Mouse (Mus musculus) midbrain, embryonic 10.5 days (tissue): Measurements from ENCODE around the gene Gdap1l1. TPM values are rescaled to one million over a fixed set of nuclear protein-coding genes. Genes with fewer than 3 reads are reported as not detected.
A peak's percentile ranks its signal among the peaks of the same experiment; 100 is the strongest.

ENCODE experiments used
- DNase-seq: peaks from one replicate; pipeline ENCODE4 v3.0.0-alpha.2; 2017; ENCODE audit warnings: low spot score
- H3K27ac ChIP-seq: fragments of 300-500 bp; sonication (generic); replicated peaks from 2 replicates; pipeline ENCODE4 v1.5.1; 2016; ENCODE audit warnings: mild to moderate bottlenecking
- H3K27me3 ChIP-seq: fragments of 300-500 bp; sonication (generic); 2 replicates; pipeline ENCODE4 v1.6.1; 2016; ENCODE audit warnings: low read depth, mild to moderate bottlenecking; ENCODE audit not compliant: poor library complexity, severe bottlenecking
- H3K36me3 ChIP-seq: fragments of 300-500 bp; sonication (generic); 2 replicates; pipeline ENCODE4 v1.6.1; 2016; ENCODE audit warnings: mild to moderate bottlenecking, moderate library complexity
- H3K4me1 ChIP-seq: fragments of 300-500 bp; sonication (generic); 2 replicates; pipeline ENCODE4 v1.6.1; 2016
- H3K4me3 ChIP-seq: fragments of 300-500 bp; sonication (generic); 2 replicates; pipeline ENCODE4 v1.5.1; 2016; ENCODE audit warnings: mild to moderate bottlenecking, moderate library complexity
- H3K9me3 ChIP-seq: fragments of 300-500 bp; sonication (generic); replicated peaks from 2 replicates; pipeline ENCODE4 v1.6.1; 2016; ENCODE audit warnings: mild to moderate bottlenecking
- WGBS: fragments of 180-500 bp; shearing (Covaris S2); methylation state at CpG from one replicate; pipeline ENCODE4 v1.1.7; 2016; 5-methylcytosine and 5-hydroxymethylcytosine counted together
- polyA plus RNA-seq: library from polyadenylated mRNA; unstranded; fragments of >200 nt; fragmentation: Nextera tagmentation; extraction: Ambion mirVana; gene quantifications from 2 replicates; pipeline ENCODE4 v1.2.1, GENCODE M21; 2016

The Gdap1l1 gene
- polyA plus RNA-seq, 1 experiment from 2014 or later, result 20.0 TPM

DNA sequence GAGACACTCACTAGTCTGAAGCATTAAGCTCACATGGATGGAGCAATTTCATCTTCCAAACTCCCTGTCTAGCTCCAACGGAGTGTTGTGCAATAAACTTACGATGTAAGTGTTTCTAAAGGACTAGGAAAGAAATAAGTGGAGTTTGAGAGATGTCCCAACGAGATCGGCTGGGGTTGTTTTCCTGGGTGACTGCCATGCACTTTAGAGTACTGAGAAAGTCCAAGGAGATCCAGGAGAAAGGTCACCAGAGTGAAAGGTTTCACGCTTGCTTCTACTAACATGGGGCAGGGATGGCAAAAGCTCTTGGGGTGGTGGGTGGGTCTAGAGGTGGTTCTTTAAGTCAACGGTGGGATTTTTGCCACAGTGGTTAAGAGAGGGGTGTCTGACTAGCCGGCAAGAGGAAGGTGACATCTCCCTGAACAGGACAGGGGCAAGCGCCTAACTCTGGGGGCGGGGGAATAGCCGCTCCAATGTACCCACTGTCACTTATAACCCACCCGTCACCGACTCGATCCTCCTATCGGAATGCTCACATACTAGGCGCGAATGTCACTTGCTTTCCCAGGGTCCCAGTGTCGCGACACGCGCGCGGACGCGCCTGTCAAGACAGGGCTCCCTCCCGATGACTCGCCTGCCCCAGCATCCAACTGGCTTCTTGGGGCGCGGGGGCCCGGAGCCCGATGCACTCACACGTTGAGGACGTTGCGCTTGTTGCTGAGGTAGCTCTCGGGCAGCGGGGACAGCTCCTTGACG, 33.6 kb downstream of the Gdap1l1 start:
- WGBS, result 5% methylated on average over 36 of the region's 36 CpGs
- DNase-seq, result no peak
- Histone ChIP-seq H3K4me1 (peaks cover 10% of the 10 kb centered on the region), H3K36me3 (peaks cover 24% of the 10 kb centered on the region), H3K4me3 (peak overlapping the region; percentile 77), H3K27ac (peak overlapping the region; percentile 91), H3K27me3 (no peaks in the 10 kb centered on the region), H3K9me3 (no peaks in the 10 kb centered on the region)

DNA sequence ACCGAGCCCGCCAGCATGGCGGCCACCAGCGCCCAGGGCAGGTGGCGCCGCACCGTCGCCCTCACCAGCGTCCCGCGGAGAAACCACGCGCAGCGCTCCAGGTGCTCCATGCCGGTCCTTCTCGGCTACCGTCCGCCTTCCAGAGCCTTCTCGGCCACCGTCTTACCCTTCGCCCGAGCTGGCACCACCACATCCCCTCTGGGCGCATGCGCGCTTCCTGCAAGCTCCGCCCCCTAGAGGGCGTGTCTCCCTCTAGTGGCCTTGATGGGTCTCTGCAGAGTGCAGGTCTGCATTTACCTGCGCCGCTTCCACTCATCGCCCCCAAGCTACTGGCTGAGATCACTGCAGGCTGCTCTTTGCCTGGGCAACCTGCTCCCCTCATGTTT, 34.2 kb downstream of the Gdap1l1 start, which contains the start of gene Fitm2:
Gene Fitm2, minus strand, starts transcription at position 164 of the 386 bp plus-strand sequence.
- Histone ChIP-seq H3K27me3 (no peaks in the 10 kb centered on the region), H3K27ac (peak within 1 kb of the TSS; percentile 91)
- WGBS, result under 1% methylated on average over 29 of the region's 30 CpGs

DNA sequence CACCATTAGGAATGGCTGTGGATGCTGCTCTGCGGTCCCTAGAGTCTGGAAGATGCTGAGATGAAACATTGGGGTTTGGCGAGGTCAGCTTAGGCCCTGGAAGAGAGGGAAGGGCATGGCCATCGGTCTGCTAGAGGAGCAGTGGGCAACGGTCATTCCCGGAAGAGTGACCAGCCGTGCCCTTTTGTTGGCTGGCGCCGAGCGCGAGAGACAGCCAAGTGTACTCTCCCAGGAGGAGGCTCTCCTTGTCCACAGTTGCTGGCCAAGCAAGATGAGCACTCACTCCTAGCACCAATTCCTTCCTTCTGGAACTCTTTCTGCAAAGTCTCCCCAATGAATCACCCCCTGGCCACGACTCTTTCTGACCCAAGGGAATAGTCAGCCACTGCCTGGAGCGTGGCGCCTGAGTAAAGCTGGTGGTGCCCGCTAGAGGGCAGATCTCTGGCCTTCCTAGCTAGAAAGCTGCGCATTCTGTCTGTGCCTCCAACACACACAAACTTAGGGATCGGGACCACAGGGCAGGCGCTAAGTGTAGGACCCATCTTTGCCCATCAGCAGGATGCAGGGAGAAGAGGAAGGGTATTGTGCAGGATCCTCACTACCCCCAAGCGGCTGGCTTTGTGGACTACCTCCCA, 42.0 kb downstream of the Gdap1l1 start:
- Histone ChIP-seq H3K4me1 (peaks cover 14% of the 10 kb centered on the region), H3K36me3 (no peaks in the 10 kb centered on the region), H3K9me3 (no peaks in the 10 kb centered on the region), H3K27me3 (peaks cover 36% of the 10 kb centered on the region), H3K27ac (no peak overlapping the region), H3K4me3 (no peak overlapping the region)
- peak; percentile 38 for DNase-seq
- WGBS, result 52% methylated on average over 18 of the region's 18 CpGs

More for the DNA sequence above, 34.2 kb downstream of the Gdap1l1 start, which contains the start of gene Fitm2:
- peaks cover 24% of the 10 kb centered on the region for H3K36me3 ChIP-seq
- peak; percentile 95 for DNase-seq
- peak within 1 kb of the TSS; percentile 77 for H3K4me3 ChIP-seq
- peaks cover 10% of the 10 kb centered on the region for H3K4me1 ChIP-seq
- no peaks in the 10 kb centered on the region for H3K9me3 ChIP-seq

DNA sequence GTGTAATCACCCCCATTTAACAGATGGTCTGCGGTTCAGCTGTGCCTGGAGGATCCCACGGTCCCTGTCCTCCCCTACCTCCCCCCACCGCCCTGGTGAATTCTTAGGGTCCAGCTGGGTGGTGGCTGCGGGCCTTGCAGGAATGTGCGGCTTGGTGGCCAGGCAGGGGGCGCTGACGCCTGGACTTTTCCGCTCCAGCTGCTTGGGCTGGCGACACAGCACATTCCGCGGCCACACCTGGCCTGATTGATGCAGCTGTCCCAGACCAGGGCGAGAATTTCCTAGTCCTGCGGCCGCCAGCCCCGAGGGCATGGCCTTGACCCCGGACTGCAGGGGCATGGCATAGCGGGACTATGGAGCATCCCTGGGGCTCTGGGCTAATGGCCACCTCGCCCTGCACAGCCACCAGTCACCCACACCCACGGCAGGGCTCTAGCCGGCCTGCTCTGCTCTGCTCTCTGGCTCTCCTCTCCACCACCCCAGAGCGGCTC, 43.3 kb downstream of the Gdap1l1 start:
- H3K4me3 ChIP-seq, result peak overlapping the region; percentile 51
- peaks cover 36% of the 10 kb centered on the region for H3K27me3 ChIP-seq
- peak overlapping the region; percentile 52 for H3K27ac ChIP-seq
- 2% methylated on average over 21 of the region's 21 CpGs for WGBS
- peak; percentile 52 for DNase-seq
- H3K9me3 ChIP-seq, result no peaks in the 10 kb centered on the region
- no peaks in the 10 kb centered on the region for H3K36me3 ChIP-seq
- H3K4me1 ChIP-seq, result peaks cover 14% of the 10 kb centered on the region

DNA sequence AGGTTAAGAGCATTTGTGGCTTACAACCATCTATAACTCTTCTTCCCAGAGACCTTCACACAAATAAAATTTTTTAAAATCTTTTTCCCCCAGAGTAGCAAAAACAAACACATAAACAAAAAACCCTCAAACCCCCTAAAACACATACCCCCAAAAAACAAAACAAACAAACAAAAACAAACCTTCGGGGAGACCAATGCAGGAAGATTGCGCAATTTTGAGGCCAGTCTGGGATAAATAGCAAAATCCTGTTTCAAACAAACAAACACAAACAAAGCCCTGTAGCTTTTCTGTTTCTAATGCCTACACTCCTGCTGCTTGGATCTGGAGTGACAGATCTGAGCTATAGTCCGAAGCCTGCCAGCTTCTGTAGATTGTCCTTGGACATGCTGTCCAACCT, 49.1 kb downstream of the Gdap1l1 start:
- Histone ChIP-seq H3K4me1 (peaks cover 12% of the 10 kb centered on the region), H3K9me3 (no peaks in the 10 kb centered on the region), H3K4me3 (no peak overlapping the region), H3K36me3 (no peaks in the 10 kb centered on the region), H3K27me3 (peaks cover 14% of the 10 kb centered on the region), H3K27ac (no peak overlapping the region)
- no peak for DNase-seq
- 93% methylated on average over 3 of the region's 3 CpGs for WGBS

DNA sequence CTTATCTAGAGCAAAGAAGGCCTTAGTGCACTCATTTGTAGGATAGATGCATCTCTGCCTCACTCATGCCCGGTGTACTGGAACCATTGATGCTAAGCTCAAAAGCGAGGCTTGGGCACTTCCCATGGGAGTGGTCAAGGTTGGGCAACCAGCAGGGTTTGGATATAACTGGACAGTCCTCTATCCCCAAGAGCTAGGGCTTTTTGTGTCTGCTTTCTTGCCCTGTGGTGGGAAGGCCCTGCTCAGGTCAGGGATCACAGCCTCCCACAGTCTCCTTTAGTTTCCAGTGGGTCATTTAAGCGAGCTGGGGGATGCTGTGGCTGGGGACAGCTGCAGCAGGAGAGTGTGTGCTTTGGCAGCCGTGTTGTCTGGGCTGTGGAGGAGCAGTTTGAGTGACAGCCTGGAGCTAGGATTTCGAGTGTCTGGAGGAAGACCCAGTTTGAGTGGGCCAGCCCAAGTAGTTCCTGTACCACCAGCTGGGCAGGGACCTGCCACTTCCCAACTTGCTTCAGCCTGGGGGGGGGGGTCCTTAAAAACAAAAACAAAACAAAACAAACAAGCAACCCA, 51.5 kb downstream of the Gdap1l1 start:
- H3K9me3 ChIP-seq, result no peaks in the 10 kb centered on the region
- H3K27ac ChIP-seq, result no peak overlapping the region
- H3K27me3 ChIP-seq, result 0 out of 2 replicates have a peak, but pooled peaks cover 6% of the 10 kb centered on the region
- peaks cover 32% of the 10 kb centered on the region for H3K4me1 ChIP-seq
- WGBS, result 62% methylated on average over 5 of the region's 5 CpGs
- DNase-seq, result no peak
- H3K36me3 ChIP-seq, result no peaks in the 10 kb centered on the region
- no peak overlapping the region for H3K4me3 ChIP-seq

DNA sequence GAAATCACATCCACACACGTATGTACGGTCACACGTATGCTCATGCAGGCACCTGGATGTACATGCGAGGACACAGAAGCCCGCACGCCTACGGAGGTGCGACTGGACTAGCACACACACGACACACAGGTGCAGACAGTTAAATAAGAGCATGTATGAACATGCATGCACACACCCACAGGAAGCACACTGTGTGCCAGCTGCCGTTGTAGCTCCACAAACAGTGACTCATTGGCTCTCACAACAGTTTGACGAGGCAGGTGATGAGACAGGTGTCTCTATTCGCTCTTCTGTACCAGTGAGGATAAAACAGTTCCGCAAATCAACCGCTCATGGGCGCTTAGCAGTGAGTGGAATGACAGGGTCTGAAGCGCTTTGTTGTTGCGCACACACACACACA, 52.4 kb downstream of the Gdap1l1 start:
- WGBS, result 94% methylated on average over 17 of the region's 17 CpGs
- H3K27ac ChIP-seq, result no peak overlapping the region
- H3K27me3 ChIP-seq, result 0 out of 2 replicates have a peak, but pooled peaks cover 6% of the 10 kb centered on the region
- no peaks in the 10 kb centered on the region for H3K36me3 ChIP-seq
- DNase-seq, result no peak
- peaks cover 32% of the 10 kb centered on the region for H3K4me1 ChIP-seq
- no peaks in the 10 kb centered on the region for H3K9me3 ChIP-seq
- no peak overlapping the region for H3K4me3 ChIP-seq

DNA sequence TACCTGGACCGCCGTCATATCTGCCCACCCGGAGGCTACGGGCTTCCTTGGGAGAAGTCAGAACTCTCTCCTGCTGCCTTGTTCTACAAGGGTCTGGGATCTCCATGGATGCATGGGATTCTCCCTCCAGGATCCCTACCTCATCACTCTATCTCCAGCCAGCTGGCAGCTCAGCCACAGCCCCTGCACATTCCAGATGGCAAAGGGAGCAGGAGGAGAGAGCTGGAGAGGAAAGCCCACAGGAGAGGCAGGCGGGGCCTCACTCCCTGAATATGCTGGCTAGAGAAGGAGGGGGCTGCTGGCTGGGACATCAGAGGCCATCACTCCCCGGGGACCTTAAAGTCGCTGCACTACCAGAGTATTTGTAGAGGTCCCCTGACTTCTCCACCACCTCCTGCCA, 53.1 kb downstream of the Gdap1l1 start:
- Histone ChIP-seq H3K4me3 (no peak overlapping the region), H3K4me1 (peaks cover 32% of the 10 kb centered on the region), H3K27ac (no peak overlapping the region), H3K27me3 (0 out of 2 replicates have a peak, but pooled peaks cover 6% of the 10 kb centered on the region), H3K36me3 (no peaks in the 10 kb centered on the region), H3K9me3 (no peaks in the 10 kb centered on the region)
- 59% methylated on average over 7 of the region's 7 CpGs for WGBS
- DNase-seq, result no peak

DNA sequence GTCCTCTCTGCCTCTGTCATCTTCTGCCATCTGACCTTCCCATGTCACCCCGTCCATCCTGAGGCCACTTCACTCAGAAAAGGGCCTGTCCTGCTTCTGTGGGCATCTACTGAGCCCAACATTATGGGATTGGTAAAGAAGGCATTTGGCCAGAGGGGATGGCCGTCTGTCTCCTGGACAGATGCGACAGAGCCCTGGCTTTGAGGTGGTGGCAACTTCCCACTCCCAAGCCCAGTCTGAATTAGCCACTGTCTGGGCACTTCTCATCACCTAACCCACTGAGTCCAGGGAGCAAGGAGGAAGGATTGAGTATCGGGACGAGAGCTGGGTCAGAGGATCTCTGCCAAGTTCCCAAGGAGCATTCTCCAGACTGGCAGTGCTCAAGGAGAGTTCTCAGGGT, 53.7 kb downstream of the Gdap1l1 start, which contains the start of gene R3hdml:
Gene R3hdml, plus strand, starts transcription at position 301 of the 400 bp plus-strand sequence.
- Histone ChIP-seq H3K27me3 (0 out of 2 replicates have a peak, but pooled peaks cover 6% of the 10 kb centered on the region), H3K4me3 (no peak within 1 kb of the TSS), H3K36me3 (no peaks in the 10 kb centered on the region), H3K9me3 (no peaks in the 10 kb centered on the region), H3K4me1 (peaks cover 32% of the 10 kb centered on the region), H3K27ac (peak within 1 kb of the TSS; percentile 42)
- no peak for DNase-seq
- 85% methylated on average over 5 of the region's 5 CpGs for WGBS

DNA sequence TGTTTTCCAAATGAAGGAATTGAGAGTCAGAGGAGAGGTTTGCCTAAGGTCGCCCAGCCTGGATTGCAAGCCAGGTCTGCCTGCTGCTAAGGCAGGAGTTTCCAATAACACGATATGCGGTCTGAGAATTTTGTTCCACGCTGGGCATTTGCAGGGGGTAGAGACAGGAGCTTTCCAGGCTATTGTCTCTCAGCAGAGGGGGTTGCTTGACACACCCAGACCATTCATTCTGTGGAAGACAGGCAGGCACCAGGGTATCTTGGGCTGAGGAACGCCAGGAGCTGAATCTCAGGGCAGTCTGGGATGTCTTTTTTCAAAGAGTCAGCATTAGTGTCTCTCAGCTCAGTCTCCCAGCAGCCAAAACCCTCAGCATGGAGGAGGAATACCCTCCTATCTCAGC, 54.8 kb downstream of the Gdap1l1 start:
- peaks cover 32% of the 10 kb centered on the region for H3K4me1 ChIP-seq
- WGBS, result 14% methylated on average over 5 of the region's 5 CpGs
- 0 out of 2 replicates have a peak, but pooled peaks cover 6% of the 10 kb centered on the region for H3K27me3 ChIP-seq
- no peak overlapping the region for H3K4me3 ChIP-seq
- no peaks in the 10 kb centered on the region for H3K36me3 ChIP-seq
- no peak for DNase-seq
- peak overlapping the region; percentile 42; the same call in 1 of the 2 replicates for H3K27ac ChIP-seq
- no peaks in the 10 kb centered on the region for H3K9me3 ChIP-seq

DNA sequence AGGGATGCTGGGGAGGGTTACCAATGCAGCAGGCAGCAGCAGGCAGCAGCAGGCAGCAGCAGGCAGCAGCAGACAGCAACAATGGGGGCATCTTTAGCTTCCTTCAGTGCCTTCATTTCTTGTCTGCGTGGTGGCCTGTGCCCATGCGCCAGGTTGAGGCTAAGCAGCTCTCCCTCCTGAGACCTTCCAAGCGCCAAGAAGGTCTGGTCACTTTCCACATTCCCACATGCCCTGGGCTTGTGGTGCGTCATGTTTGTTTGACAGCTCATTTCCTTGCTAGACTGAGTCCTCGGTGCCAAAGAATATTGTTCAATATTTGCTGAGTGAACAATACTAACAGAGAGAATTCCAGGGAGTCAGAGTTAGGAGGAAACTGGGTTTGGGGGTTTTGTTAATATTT, 55.7 kb downstream of the Gdap1l1 start:
- Histone ChIP-seq H3K36me3 (no peaks in the 10 kb centered on the region), H3K9me3 (no peaks in the 10 kb centered on the region)

DNA sequence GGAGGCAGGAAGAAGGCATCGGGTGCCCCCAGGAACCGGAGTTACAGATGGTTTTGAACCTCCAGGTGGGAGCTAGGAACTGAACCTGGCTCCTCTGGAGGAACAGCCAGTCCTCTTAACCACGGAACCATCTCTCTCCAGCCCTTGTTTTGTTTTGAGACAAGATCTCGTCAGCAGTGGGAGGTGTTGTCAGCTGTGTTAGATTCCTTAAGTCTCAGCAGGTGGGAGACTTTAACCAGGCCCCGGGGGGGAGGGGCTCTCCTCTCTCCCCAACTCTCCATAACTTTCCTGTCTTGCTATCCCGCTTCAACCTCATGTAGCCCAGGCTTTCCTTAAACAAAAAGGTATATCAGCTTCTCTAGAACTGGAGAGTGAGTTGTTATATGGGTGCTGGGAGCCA, 56.2 kb downstream of the Gdap1l1 start:
- Histone ChIP-seq H3K27ac (no peak overlapping the region), H3K4me3 (no peak overlapping the region), H3K9me3 (no peaks in the 10 kb centered on the region), H3K27me3 (0 out of 2 replicates have a peak, but pooled peaks cover 6% of the 10 kb centered on the region), H3K4me1 (peaks cover 32% of the 10 kb centered on the region), H3K36me3 (no peaks in the 10 kb centered on the region)
- no peak for DNase-seq
- WGBS, result 46% methylated on average over 6 of the region's 6 CpGs

More for the DNA sequence above, 55.7 kb downstream of the Gdap1l1 start:
- Histone ChIP-seq H3K4me1 (peaks cover 32% of the 10 kb centered on the region), H3K27ac (no peak overlapping the region), H3K27me3 (0 out of 2 replicates have a peak, but pooled peaks cover 6% of the 10 kb centered on the region), H3K4me3 (no peak overlapping the region)
- no peak for DNase-seq
- 61% methylated on average over 5 of the region's 5 CpGs for WGBS
